Comparison of ENCODE assay signal across 22 mouse cellular contexts in the genomic region with DNA sequence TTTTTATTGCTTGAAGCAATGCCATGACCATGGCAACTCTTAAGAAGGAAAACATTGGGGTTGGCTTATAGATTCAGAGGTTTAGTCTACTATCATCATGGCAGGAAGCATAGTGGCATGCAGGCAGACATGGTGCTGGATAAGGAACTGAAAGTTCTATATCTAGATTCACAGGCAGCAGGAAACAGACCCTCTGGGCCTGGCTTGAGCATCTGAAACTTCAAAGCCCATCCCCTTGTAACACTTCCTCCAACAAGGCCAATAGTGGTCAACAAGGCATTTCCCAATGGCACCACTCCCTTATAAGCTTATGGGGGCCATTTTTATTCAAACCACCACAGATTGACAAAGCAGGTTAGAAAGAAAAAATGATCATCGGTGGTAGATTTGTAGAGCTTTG.
DNase-seq lines count a peak whose midpoint lies in the region; ATAC-seq lines count a peak whose summit lies in the region.
"Had no signal": no experiment of that assay in that cellular context is flagged by ENCODE, and none has a peak within 500 bp of the region (broad histone marks: within the 10 kb centered on the region; RNA-seq: fewer than 3 reads in every experiment).

No protein-coding gene starts in this region.

- no peaks in the 10 kb centered on the region for H3K36me3 ChIP-seq in splenic B cell, adult 2 months (ENCODE audit: control insufficient read depth, insufficient read depth, low read length, poor library complexity, severe bottlenecking)
- H3K36me3 ChIP-seq: embryonic facial prominence, embryonic 10.5 days; embryonic facial prominence, embryonic 12.5 days; forebrain, embryonic 15.5 days; G1E had no signal

- H3K27me3 ChIP-seq in splenic B cell, adult 2 months (ENCODE audit: control insufficient read depth, insufficient read depth, low read length, poor library complexity, severe bottlenecking), result no peaks in the 10 kb centered on the region
- H3K27me3 ChIP-seq: embryonic facial prominence, embryonic 12.5 days; forebrain, embryonic 13.5 days; forebrain, embryonic 15.5 days had no signal

- DNase-seq in splenic B cell, adult 2 months (ENCODE audit: low read depth, low spot score), result peak; percentile 29
- no peak for DNase-seq in right cerebral cortex, postnatal 14 days
- DNase-seq in layer of hippocampus, adult 8-10 months (ENCODE audit: low spot score in 2 of 2), result no peak
- DNase-seq in adrenal gland, postnatal 36 days, result no peak
- DNase-seq: adrenal gland, adult 8-10 months; adrenal gland, postnatal 14 days; cerebellum, adult 11 months; cerebellum, adult 18-20 months; cerebellum, adult 8-10 months; cerebellum, adult 9-11 months; cerebellum, postnatal 14 days; cerebellum, postnatal 36 days; forebrain, postnatal 0 days had no signal

- ATAC-seq in common myeloid progenitor, adult 5-6 weeks (replicated peaks; ENCODE audit: low read depth, poor library complexity, severe bottlenecking), result peak; percentile 72
- ATAC-seq in megakaryocyte, adult 5-6 weeks (ENCODE audit: poor library complexity, severe bottlenecking), result peak; percentile 70
- ATAC-seq: activated CD4-positive, CD25-positive, alpha-beta regulatory T cell, adult 4 months; forebrain, embryonic 13.5 days; forebrain, embryonic 15.5 days; forebrain, postnatal 0 days; Patski had no signal
